Mouse (Mus musculus): ENCODE data around the gene Rnf157.

The Rnf157 gene

DNA sequence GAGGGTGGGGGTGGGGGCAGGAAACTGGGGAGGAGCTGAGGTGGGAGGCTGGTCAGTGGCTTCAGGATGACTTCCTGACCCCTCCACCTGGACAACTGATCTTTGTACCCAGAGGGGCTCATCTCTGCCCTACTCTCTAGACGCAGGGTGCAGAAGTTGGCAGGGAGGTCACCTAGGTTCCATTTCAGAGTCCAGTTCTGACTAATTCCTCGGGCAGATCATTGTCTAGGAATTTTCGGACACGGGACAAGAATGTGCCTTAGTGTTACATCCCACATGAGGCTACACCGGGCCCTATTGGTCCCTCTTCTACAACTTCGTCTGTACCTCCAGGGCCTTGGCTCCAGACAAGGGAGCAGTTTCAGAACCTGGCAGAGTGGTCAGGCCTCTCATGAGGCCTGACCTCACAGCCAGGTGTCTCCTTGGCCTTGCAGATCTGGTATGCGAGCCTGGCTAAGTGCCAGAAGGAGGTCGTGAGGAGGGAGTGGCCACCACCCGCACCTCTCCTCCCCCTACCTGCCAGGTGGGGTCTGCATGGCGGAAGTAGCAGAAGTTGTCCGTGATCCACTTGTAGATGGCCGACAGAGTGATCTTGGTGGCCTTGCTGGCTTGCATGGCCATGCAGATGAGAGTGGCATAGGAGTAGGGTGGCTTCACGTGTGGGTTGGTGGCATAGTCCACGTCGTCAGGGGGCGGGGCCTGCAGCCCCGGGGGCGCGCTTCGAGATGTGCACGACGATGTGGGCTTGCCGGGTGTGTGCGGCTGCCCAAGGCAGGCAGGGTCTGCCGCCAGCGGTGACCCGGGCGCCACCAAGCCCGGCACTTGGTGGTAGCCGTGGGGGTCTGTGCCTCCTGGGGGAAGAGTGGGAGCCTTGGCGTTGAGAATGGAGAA lies 79.1 kb downstream of the Rnf157 start:
- no peak for DNase-seq

DNA sequence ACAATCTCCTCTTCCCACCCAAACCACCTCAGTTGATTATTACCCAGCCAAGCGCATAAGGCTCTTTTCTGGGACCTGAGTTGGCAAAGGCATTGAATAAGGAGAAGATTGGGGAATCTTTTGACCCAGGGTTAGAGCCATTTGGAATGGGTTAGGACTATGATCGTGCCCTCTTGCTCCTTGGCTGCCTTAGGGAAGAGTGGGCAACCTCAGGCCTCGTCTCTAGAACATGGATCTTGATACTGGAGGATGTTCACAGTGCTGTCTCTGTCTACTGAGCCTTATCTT lies 79.9 kb downstream of the Rnf157 start:
- no peak for DNase-seq

DNA sequence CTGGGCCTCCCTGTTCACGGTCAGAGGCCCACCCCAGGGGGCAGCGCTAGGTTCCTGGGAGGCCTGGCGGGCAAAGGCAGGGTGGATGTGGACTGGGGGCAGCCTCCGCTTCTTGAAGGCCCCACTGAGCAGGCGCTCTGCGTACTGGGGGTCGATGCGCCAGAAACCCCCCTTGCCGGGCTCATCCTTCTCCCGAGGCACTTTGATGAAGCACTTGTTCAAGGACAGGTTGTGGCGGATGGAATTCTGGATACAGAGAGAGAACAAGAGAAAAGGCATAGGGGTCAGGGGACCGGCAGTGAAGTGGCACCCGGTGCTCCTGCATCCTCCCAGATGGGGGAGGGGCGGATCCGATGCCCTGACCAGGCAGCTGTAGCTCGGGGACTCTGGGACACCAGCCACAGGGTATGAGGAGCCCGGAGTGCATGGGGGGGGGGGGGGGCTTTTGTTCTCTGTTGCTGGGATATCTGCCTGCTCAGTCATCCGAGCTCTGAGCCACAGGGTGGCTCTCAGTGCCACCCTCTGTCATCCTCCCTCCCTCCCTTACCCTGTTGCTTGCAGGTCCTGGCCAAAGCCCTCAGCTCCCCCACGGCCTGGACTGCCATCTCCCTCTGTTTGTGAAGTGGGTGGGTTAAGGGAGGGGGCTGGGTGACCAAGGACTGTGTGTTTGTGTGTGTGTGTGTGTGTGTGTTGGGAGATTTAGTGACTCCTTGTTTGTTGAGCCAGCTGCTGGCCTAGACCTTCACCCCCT lies 80.4 kb downstream of the Rnf157 start:
- no peak for DNase-seq

DNA sequence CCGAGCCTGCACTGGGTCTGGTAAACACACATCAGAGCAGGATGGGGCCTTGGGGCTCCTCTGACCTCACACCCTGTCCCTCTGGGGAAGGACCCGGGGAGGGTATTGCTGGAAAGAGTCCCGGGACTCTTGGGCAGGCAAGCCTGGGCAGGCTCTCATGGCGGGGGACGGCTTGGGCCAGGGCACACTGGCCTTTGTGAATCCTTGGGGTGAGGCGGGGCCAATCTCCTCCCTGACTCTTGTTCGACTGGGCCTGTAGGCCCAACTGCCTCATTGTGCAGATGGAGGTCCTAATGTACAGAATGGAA lies 82.7 kb downstream of the Rnf157 start:
- no peak for DNase-seq

DNA sequence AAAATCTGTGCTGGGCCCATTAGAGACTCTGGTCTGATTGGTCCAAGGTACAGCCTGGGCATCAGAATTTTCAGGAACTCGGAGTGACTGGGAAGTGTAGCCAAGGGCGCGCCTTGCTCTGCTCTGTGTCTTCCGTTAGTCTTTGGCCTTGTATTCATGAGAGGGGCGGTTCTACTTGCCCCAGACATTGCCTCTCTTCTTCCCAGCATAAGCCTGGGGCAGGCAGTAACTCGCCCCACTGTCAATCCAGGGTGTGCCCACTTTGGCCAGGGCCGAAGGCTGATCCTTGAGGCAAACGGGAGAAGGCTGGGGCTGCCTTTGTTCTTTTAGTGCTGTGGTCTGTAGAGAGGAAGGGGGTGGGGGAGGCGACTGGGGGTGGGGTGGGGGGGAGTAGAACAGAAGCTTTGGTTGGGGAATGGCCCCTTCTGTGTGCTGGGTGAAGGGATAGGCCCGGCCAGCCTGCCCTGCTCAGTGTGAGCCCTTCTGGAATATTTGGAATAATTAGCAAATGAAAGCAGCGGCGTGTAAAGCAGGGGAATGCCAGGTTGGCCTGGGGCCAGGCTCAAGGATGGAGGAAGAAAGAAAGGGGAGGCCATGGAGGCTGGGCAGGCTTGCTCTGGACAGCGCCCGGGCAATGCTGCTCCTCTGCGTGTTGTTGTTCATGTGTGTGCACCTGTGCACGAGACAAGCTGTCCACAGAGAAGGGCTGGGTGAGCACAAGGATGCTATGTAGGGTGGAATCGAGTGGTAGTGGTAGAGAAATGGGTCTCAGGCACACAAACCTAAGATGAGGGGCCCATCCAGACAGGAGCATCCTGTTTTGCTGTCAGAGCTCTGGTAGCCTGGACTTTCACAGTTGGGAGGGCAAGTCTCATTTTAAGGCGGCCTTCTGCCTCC lies 83.3 kb downstream of the Rnf157 start:
- no peak for DNase-seq

DNA sequence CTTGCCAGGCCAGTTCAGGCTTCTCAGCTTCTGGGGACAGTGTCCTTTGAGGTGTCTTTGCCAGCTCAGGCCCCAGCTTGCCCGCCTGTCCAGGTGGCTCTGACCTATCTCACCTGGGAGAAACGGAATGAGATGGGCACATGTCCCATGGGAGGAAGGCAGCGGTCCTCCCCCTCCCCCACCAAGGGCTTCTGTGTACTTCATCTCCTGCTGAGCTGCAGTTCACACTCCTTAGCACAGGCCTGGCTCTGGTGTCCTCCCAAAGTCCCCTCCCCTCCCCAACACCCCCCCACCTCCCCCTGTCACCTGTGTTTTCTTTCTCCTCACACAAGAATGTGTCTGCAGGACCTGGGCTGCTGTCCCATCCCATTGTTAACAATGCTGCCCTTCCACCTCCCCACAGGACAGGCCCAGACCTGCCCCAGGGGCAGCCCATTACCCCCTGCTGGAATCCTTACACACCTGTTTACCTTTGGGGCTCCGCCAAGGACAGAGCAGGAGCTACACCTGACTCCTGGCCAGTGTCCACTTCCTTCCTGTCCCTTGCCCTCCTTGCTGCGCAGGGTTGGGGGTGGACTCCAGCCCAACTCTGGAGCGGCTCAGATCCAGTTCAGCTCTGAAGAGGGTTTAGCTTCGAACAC lies 85.7 kb downstream of the Rnf157 start:
- no peak for DNase-seq

DNA sequence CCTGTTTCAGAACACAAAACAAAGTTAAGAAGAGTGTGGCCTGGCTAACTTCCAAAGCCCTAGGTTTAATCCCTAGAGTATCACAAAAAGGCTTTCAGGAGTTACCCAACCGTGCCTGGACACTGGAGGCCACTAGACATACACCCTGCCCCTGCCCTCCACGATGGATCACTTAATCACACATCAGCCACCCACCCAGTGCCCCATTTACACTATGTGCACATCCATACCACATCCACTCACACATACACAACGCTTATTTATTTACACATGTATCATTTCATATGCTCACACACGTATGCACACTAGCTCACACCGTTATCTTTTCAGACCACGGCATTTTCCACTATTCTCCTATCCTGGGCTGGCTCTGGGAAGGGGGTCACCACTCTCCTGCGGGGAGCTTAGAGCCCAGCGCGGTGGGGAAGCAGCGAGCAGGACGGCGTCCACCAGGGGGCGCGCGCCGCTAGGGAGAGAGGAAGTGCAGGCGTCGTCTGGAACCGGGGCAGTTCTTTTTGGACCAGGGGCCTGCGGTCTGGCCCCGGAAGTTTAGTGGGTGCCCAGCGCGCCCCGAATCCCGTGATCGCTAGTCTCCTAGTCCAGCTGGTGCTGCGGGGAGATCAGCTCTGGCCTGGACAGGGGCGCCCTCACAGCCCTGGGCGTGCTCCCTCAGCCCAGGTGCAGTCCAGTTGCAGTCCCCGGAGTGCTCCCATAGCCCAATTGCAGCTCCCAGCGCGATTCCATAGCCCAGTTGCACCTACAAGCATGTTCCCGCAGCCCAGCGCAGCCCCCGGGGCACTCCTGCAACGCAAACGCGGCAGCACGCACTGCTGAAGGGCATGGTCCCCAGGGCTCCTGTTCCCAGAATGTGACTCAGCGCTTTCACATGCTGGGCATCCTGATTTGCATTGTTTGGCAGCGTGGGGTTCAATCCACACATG lies 93.8 kb downstream of the Rnf157 start:
- DNase-seq, result peak; percentile 97

DNA sequence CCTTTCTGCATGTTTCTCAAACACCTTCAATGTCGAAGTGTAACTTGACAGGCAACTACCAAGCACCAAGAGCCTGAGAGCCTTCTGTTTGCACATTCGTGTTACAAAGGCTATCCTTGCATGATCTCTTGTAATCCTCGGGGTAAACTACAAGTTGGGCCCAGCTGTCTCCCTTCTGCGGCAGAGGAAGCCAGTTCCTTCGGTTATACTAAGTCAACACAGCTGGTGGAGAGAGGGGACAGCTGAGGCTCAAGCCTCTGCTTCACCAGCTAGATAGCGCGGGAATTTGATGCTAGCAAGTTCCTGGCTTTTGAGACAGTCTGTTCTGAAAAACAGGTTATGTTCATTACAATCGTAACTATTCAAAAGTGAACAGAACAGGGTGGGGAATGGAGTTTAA lies 100.5 kb downstream of the Rnf157 start:
- DNase-seq, result peak; percentile 88

DNA sequence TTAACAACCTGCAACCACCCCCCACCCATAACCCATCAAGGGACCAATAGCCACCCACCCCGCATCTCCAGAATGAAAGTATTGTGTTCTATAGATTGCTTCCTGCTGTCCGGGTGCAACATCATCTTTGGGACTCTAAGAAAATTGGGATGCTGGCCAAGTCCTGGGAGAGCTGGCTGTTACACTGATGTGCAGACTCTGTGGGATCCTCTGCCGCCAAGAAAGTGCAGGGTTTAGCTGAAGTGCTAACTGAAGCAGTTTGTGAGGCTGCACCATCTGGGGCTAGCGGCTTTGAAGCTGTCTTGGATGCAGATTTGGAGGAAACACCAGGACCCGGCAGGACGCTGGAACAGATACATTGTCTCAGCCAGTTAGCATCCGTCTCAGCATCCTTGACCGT lies 101.7 kb downstream of the Rnf157 start:
- no peak for DNase-seq

DNA sequence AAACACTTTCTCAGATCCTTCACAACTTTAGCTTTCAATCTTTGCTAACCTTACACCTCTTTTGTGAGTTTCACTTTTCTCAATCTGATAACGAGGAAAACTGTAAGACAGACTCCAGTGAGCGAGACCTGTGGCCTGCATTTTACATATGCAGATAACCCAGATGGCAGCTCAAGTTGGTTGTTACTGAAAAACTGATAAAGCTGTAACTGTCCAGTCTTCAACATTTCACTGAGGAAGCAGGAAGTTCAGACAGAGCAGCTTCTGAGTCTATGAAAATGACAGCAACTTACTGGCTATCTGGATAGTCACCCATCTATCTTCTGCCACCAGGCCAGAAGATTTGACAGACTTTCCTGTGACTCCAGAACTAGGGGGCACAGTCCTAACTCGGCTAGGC lies 103.2 kb downstream of the Rnf157 start:
- no peak for DNase-seq

DNA sequence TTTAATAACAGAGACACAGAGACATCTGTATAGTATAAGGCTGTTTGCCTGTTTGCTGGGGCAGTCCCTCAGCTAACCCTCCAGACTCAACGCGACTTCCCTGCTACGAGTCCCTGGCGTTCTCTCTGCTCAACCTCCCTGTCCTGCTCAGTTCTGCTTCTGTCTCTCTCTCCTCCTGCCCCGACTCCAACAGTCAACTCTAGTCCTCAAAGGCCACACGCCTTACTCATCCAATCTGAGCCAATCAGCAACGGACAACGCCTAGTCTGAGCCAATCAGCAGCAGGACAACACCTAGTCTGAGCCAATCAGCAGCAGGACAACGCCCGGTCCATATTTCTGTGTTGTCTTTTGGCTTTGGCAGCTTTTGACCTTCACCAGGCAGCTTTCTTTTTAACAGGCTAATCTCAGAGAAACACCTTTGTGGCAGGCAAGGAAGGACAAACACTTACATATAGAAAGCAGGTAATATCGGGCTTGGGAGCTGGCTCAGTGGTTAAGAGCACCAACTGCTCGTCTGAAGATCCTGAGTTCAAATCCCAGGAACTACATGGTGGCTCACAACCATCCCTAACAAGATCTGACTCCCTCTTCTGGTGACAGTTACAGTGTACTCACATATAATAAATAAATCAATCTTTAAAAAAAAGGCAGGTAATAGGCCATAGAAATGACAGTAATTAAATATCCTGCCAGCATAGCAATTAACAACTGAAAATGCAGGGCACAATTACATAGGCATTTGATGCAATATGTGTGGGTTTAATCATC lies 104.9 kb downstream of the Rnf157 start:
- DNase-seq, result no peak

DNA sequence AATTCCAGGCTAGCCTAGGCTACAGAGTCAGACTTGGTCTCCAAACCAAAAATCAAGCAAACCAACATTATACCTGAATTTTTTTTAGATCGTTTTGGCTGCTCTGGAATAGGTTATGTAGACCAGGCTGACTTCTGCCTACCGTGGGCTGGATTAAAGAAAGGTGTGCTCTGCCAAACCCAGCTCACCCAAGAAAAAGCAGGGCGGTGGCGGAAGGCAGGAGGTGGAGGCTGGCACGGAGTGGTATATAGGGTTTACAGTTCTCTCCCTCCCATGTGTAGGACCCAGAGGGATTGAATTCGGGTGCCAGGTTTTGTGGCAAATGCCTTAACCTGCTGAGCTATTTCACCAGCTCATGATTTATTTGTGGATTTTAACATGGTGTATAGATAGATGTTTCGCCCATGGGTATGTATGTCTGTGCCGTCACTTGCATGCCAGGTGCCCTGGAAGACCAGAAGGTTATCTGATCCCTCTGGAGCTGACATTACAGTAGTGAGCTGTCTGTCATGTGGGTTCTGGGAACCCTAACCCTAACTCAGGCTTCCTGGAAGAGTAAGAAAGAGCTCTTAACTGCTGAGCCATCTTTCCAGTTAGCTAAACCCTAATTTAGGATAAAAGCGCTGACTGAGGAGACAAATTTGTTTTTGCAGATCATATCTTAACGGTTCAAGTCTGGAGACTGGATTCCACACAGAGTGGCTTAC lies 105.7 kb downstream of the Rnf157 start, which contains the start of gene Exoc7:
Gene Exoc7 (minus strand): TSS at position 215 of the 707 bp plus-strand sequence.
- no peak for DNase-seq

DNA sequence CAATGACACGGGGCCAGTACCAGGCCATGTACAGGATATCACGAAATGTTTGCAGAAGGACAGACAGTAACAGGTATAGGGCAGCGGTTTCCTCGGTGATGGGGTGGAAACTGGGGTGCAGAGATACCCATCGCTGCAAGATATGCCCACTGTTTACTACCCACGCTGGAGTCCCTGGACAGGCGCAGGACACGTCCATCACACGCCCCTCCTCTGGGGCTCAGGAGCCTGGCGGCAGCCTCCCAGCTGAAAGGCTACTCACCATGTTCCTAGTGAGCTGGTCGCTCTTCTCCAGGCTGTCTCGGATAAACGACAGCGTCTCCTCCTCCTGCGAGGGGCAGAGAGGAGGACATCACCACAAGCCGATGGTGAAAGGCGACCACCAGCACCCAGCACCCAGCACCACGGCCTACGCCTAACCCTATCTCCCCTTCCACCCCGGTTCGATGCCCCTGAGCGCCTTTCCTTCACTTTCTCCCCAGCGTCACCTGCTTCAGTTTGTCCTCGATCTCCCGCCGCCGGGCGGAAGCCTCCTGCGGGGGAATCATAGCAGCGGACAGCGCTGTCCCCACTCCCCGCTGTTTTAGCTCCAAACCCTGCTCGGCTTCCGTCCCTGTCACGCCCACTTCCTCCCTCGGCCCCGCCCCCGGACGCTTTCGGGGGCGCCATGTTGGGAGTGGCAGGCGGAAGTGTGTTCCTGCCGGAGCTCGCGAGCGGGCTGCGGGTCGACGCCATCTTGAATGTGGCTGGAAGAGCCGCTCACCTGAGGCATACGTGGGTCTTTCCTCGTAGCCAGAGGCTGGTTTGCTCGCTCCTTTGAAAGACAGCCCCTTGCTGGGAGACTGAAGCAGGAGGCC lies 106.5 kb downstream of the Rnf157 start:
- peak; percentile 99 for DNase-seq

DNA sequence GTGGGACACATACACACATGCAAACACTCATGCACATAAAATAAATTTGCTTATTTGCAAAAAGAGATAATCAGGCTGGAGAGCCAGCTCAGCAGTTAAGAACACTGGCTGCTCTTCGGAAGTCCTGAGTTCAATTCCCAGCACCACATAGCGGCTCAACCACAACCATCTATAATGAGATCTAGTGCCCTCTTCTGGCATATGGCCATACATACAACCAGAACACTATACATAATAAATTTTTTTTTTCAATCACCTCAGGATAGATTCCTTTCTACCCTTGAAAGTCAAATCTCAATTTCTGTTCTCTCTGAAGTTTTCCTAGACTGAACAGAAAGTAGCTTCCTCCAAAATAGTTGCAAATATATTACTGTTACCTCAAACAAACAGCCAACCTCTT lies 107.4 kb downstream of the Rnf157 start:
- no peak for DNase-seq

DNA sequence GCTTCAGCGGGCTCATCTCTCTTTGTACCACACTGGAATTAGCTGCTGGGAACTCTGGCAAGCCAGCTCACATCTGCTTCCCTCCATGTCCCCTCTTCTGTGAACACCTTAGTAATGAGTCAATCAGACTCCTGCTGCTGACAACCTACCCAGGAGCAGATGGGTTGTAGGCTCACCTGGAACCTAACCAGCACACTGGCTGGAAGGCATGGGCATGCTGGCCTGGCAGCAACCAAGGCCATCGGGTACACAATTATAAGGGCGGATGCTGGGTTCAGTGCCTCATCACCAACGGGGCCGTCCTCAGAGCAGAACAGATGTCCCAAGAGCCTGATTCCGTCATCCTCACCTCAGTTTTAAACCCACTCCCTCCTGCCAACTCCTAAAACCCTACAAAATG lies 114.2 kb downstream of the Rnf157 start:
- DNase-seq, result no peak

DNA sequence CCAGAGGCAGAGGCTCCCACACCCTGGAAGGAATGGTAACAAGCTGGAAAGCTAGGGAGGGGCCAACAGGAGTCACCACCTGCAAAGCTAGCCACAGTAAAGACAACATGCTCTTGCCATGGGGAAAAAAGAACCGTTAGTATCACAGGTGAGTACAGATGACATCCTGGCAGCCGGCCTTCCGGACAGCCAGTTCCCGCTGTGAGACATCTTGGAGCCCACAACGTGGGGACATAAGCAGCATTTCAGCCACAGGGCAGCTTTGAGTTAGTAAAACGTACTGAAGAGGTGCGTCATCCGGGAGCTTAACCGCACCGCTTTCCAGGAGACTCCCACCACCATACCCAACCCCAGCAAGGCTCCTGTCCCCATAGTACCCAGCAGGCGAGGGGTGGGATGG lies 114.6 kb downstream of the Rnf157 start:
- DNase-seq, result no peak

DNA sequence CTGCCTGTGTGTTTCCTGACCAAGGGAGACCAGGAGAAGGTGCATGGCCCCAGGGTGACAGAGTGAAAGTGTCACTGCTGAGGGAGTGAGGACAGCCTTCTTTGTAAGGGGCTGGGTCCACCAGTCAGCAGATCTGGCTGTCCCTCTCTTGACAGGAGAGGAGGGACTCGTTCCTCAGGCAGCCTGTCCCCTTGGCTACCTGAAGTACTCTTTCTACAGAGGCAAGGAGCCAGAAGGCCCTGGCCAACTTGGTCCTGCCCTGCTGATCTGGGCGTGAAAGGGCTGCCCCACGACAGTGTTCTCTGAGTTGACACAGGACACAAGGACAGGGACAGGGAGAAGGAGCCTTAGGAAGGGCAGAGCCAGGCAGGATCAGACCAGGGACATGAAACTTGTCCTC lies 115.8 kb downstream of the Rnf157 start:
- DNase-seq, result no peak

DNA sequence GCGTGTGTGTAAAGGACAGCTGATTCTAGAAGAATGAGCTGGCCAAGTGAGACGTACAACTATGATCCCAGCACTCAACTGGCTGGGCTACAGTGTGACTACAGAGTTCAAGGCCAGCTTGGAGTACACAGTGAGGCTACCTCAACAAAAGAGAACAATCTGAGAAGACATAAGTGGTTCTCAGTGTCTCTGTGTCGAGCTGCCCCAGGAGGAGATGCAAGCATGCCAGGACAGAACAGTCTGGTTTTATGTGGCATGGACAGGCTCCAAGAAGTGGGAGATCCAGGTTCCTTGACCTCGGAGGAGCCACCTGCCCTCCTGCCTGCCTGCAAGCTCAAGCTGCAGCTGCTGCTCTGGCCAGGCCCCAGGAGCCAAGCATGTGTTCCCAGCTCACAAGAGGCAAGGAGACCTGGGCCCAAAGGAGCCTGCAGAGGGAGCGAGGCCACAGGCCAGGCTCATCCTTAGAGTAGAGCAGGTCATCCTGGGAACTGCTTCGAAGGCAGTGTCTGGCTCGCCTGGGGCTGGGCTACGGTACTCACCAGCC lies 116.6 kb downstream of the Rnf157 start:
- DNase-seq, result no peak

DNA sequence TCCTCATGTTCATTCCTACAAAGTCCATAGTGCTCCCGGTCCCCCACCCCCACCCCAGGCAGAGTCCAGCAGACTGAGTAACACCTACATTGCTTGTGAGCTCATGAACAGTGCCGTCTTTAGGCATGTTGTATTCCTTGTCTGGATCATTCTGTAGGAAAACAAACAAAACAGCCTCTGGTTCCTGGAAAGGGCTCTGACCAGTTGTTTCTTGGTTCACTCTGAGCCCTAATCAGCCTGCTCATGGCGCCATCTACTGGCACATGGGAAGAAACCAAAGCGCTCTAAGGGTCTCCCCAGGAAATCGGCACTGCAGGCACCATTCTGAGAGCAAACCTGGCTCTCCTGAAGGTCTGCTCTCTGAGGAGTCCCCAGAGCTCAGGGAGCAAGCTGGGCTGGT lies 118.5 kb downstream of the Rnf157 start:
- no peak for DNase-seq

Data from heart, adult 11 months (tissue).